Mouse (Mus musculus): ENCODE data around the gene Vamp2.

GRCm38 (mm10) chr11:69123693-69124497, 35.6 kb downstream of the Vamp2 start:
- TF ChIP-seq CTCF (IDR thresholded peaks at IDR 0.05; ENCODE audit: borderline replicate concordance, extremely low read depth, insufficient read depth, insufficient read length) (no peak), POLR2A (IDR thresholded peaks at IDR 0.05; ENCODE audit: borderline replicate concordance, extremely low read depth, insufficient read depth, insufficient read length, poor library complexity, severe bottlenecking) (no peak)
